Mouse (Mus musculus): Measurements from ENCODE around the gene Gm21725. TPM values are rescaled to one million over a fixed set of nuclear protein-coding genes. Genes with fewer than 3 reads are reported as not detected.
"Not testable (repeated sequence)": the region's sequence is repeated elsewhere in the genome, so short reads cannot be mapped to it uniquely, and the experiment has no call there.

Gm21725 gene
- not detected for total RNA-seq (2021)

GRCm38 (mm10) chrY:13348963-13349362, at the start of gene Gm21725:
TSS of gene Gm21725 (minus strand) at chrY:13349063.
- DNase-seq (ENCODE audit: low spot score); intact Hi-C loops (cut with DNase I): not testable (repeated sequence)

Other genes starting within 250 kb of the Gm21725 start
- not detected for gene Gm21891, start 215.6 kb downstream of the Gm21725 start, total RNA-seq (2021)
- gene Gm21425, start 187.1 kb downstream of the Gm21725 start, total RNA-seq (2021), result not detected
- not detected for gene Gm21828, start 125.1 kb downstream of the Gm21725 start, total RNA-seq (2021)
- gene Gm21440, start 96.7 kb downstream of the Gm21725 start, total RNA-seq (2021), result not detected
- gene Gm21454, start 96.6 kb downstream of the Gm21725 start, total RNA-seq (2021), result not detected
- gene Gm21866, start 116.5 kb upstream of the Gm21725 start, total RNA-seq (2021), result not detected
- not detected for gene Gm20773, start 145.0 kb upstream of the Gm21725 start, total RNA-seq (2021)

Data from heart, postnatal 25 days (tissue).